Mouse (Mus musculus) lung, adult 2 months (tissue): ENCODE results near the gene Olfr857. TPM values are rescaled to one million over a fixed set of nuclear protein-coding genes. Genes with fewer than 3 reads are reported as not detected.
"Not testable (repeated sequence)": the region's sequence is repeated elsewhere in the genome, so short reads cannot be mapped to it uniquely, and the experiment has no call there.

Experiments
- DNase-seq: peaks from one replicate; pipeline ENCODE4 v3.0.0; 2022
- H3K4me1 ChIP-seq: fragments of 200-500 bp; 2 replicates; pipeline ENCODE4 v1.6.1; 2011; ENCODE audit warnings: low read length; ENCODE audit not compliant: control insufficient read depth, insufficient read depth
- H3K4me3 ChIP-seq: fragments of 200-500 bp; replicated peaks from 2 replicates; pipeline ENCODE3; 2011; ENCODE audit warnings: low read depth, mild to moderate bottlenecking, control low read depth, low read length; ENCODE audit errors: extremely low read depth
- CTCF ChIP-seq: fragments of 200-500 bp; IDR thresholded peaks from 2 replicates; pipeline ENCODE4 v1.5.1; 2011; ENCODE audit warnings: mild to moderate bottlenecking, low read length, control low read depth; ENCODE audit not compliant: insufficient read depth
- POLR2A ChIP-seq: fragments of 200-500 bp; IDR thresholded peaks from 2 replicates; pipeline ENCODE4 v1.6.1; 2011; ENCODE audit warnings: low read depth, mild to moderate bottlenecking, control low read depth, low read length, borderline replicate concordance; ENCODE audit errors: extremely low read depth
- WGBS: fragments of 180-500 bp; shearing (Covaris S2); methylation state at CpG from one replicate; pipeline ENCODE4 v1.1.7; 2018; 5-methylcytosine and 5-hydroxymethylcytosine counted together
- polyA plus RNA-seq: library from polyadenylated mRNA; depleted of rRNA; stranded (reverse); fragments of >200 nt; gene quantifications from 2 replicates; pipeline ENCODE4 v1.2.3, GENCODE M21; 2012; rRNA removed

Gene Olfr857
- polyA plus RNA-seq = not detected in 2 replicates

DNA sequence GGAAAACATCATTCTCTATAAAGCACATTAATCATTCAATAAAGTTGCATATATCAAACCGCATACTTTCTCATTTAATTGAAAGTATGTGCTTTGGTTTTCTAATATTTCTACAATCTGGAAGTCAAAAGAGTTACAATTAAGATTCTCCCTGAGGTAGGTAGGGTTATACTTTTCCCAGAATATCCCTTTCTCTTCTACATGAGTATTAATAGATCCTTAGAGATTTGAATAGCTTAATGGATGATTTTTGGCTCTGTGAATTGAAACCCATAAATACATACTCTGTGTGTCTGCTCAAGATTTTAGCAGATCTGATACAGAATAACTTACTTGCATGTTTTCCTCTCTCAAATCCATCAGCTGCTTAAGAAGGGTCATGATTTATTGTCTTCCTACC, at the start of gene Olfr857:
Gene Olfr857 (plus strand): TSS at position 301 of the 400 bp plus-strand sequence.
- no peak for DNase-seq
- no peak within 1 kb of the TSS for H3K4me3 ChIP-seq
- no peak for TF ChIP-seq CTCF
- TF ChIP-seq POLR2A = no peak
- 90% methylated on average over 1 of the region's 1 CpGs for WGBS
- no peaks in the 10 kb centered on the region for H3K4me1 ChIP-seq

- no peak for TF ChIP-seq CTCF
- no peak for TF ChIP-seq POLR2A
Observed at GRCm38 (mm10) chr9:19690281-19690680, 19.0 kb upstream of the Olfr857 start.

GRCm38 (mm10) chr9:19691426-19691825, 17.8 kb upstream of the Olfr857 start:
- H3K4me3 ChIP-seq = no peak overlapping the region
- TF ChIP-seq POLR2A = no peak
- no peak for TF ChIP-seq CTCF
- no peaks in the 10 kb centered on the region for H3K4me1 ChIP-seq
- 63% methylated on average over 1 of the region's 1 CpGs for WGBS
- DNase-seq = no peak

More at GRCm38 (mm10) chr9:19690281-19690680, 19.0 kb upstream of the Olfr857 start:
- WGBS = 78% methylated on average over 6 of the region's 6 CpGs
- DNase-seq = no peak
- H3K4me1 ChIP-seq = no peaks in the 10 kb centered on the region
- H3K4me3 ChIP-seq = no peak overlapping the region

- Histone ChIP-seq H3K4me3 (no peak overlapping the region), H3K4me1 (no peaks in the 10 kb centered on the region)
- TF ChIP-seq POLR2A = no peak
- TF ChIP-seq CTCF = no peak
- DNase-seq = no peak
- 50% methylated on average over 2 of the region's 2 CpGs for WGBS
Observed at GRCm38 (mm10) chr9:19692430-19692829, 16.8 kb upstream of the Olfr857 start.

DNA sequence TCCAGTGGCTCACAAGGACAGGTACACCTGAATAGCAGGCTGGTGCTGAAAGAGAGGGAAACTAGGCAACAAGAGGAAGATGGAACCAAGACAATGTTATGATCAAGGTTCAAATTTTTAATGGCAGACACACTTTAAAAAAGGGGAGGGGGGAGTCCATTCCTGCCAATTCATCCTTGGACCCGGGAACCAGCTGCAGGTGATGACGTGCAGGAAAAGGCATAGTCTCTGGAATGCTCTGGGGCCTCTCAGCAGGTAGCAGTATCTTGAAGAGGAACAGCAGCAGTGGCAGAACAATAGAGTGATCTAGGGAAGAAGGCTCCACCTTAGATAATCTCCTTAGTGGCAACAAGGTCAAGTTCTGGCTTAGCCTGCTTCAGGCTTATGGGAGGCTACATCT, 14.9 kb upstream of the Olfr857 start:
- not testable (repeated sequence) for DNase-seq, H3K4me3 ChIP-seq, H3K4me1 ChIP-seq
- WGBS = 49% methylated on average over 2 of the region's 2 CpGs

GRCm38 (mm10) chr9:19694898-19695379, 14.3 kb upstream of the Olfr857 start:
- not testable (repeated sequence) for H3K4me3 ChIP-seq, H3K4me1 ChIP-seq, DNase-seq
- 73% methylated on average over 9 of the region's 9 CpGs for WGBS

DNA sequence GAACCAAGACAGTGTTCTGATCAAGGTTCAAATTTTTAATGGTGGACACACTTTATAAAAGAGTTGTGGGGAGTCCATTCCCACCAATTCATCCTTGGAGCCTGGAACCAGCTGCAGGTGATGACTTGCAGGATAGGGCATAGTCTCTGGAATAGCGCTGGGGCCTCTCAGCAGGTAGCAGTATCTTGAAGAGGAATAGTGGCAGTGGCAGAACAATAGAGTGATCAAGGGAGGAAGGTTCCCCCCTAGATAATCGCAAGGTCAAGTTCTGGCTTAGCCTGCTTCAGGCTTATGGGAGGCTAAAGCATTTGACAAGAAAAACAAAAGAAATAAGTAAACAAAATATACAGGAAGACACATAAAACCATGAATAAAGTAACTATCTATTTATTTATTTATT, 4.7 kb upstream of the Olfr857 start:
- not testable (repeated sequence) for H3K4me1 ChIP-seq, H3K4me3 ChIP-seq, DNase-seq
- 63% methylated on average over 2 of the region's 2 CpGs for WGBS

Other genes starting within 250 kb of the Olfr857 start
- not detected in 2 replicates for gene Olfr850, start 231.2 kb upstream of the Olfr857 start, polyA plus RNA-seq
- gene Olfr851, start 216.1 kb upstream of the Olfr857 start, polyA plus RNA-seq = not detected in 2 replicates
- gene Olfr853, start 168.4 kb upstream of the Olfr857 start, polyA plus RNA-seq = not detected in 2 replicates
- gene Olfr854, start 142.1 kb upstream of the Olfr857 start, polyA plus RNA-seq = not detected in 2 replicates
- gene Olfr855, start 126.8 kb upstream of the Olfr857 start, polyA plus RNA-seq = not detected in 2 replicates
- gene Zfp317, start 87.3 kb upstream of the Olfr857 start, polyA plus RNA-seq = 5.6 and 7.4 TPM in 2 replicates
- not detected in 2 replicates for gene Olfr58, start 70.8 kb downstream of the Olfr857 start, polyA plus RNA-seq
- not detected in 2 replicates for gene Olfr859, start 95.5 kb downstream of the Olfr857 start, polyA plus RNA-seq
- not detected in 2 replicates for gene Olfr860, start 140.3 kb downstream of the Olfr857 start, polyA plus RNA-seq
- not detected in 2 replicates for gene Olfr862, start 178.6 kb downstream of the Olfr857 start, polyA plus RNA-seq
- gene Olfr77, start 207.4 kb downstream of the Olfr857 start, polyA plus RNA-seq = not detected in 2 replicates